Comparison of ENCODE assay signal across 10 mouse cellular contexts in genomic region chr7:133487887-133488630, GRCm38 (mm10).
DNase-seq lines count a peak whose midpoint lies in the region; ATAC-seq and TF ChIP-seq lines count a peak whose summit lies in the region.
"Had no signal": no experiment of that assay in that cellular context is flagged by ENCODE, and none has a peak within 500 bp of the region (broad histone marks: within the 10 kb centered on the region; RNA-seq: fewer than 3 reads in every experiment).

No protein-coding gene starts in this region.

- no peak for TF ChIP-seq EP300 in lung, postnatal 0 days (IDR thresholded peaks at IDR 0.05)
- no peak for TF ChIP-seq EP300 in heart, adult 2 months (IDR thresholded peaks at IDR 0.05; ENCODE audit: insufficient read depth, low read depth, low read length)

- 37% methylated on average over 7 of the region's 7 CpGs for WGBS in lung, postnatal 0 days
- 47% methylated on average over 7 of the region's 7 CpGs for WGBS in heart, adult 2 months

- H3K79me2 ChIP-seq in heart, adult 2 months (replicated peaks; ENCODE audit: control insufficient read depth, insufficient read depth, low read length): no peaks in the 10 kb centered on the region

- H3K4me1 ChIP-seq in lung, postnatal 0 days (ENCODE audit: insufficient read depth, low read depth, low read length): no peaks in the 10 kb centered on the region
- H3K4me1 ChIP-seq in heart, adult 2 months (ENCODE audit: control insufficient read depth, insufficient read depth, low read length): no peaks in the 10 kb centered on the region

- H3K27me3 ChIP-seq in lung, postnatal 0 days (replicated peaks; ENCODE audit: insufficient read depth, low read length): no peaks in the 10 kb centered on the region
- H3K27me3 ChIP-seq in heart, adult 2 months (ENCODE audit: control insufficient read depth, insufficient read depth, low read length): no peaks in the 10 kb centered on the region

- intact Hi-C loops in heart, adult 2 months (cut with DNase I): no loop called here

- DNase-seq in adrenal gland, adult 2 months: peak; percentile 28
- DNase-seq in adrenal gland, adult 18-20 months (ENCODE audit: low spot score in 2 of 2): no peak
- peak; percentile 22 to 51 for DNase-seq in kidney, postnatal 4 days
- DNase-seq in kidney, postnatal 14 days: no peak
- DNase-seq in embryo, embryonic 9.5 days (ENCODE audit: extremely low spot score): peak; percentile 32
- DNase-seq in lung, postnatal 0 days (ENCODE audit: low spot score): peak; percentile 15
- no peak for DNase-seq in urinary bladder, adult 18-20 months (ENCODE audit: low spot score in 2 of 2)
- no peak for DNase-seq in heart, adult 2 months

- no peak overlapping the region for H3K4me3 ChIP-seq in lung, postnatal 0 days (ENCODE audit: low read depth, low read length)
- no peak overlapping the region for H3K4me3 ChIP-seq in heart, adult 2 months
- H3K4me3 ChIP-seq: heart, embryonic 10.5 days had no signal

- TF ChIP-seq POLR2A in heart, adult 2 months (IDR thresholded peaks at IDR 0.05; ENCODE audit: insufficient read depth, low read depth, low read length): no peak

- TF ChIP-seq CTCF in lung, postnatal 0 days (IDR thresholded peaks at IDR 0.05): no peak
- no peak for TF ChIP-seq CTCF in heart, adult 2 months (IDR thresholded peaks at IDR 0.05)

- H3K4me2 ChIP-seq in lung, postnatal 0 days (replicated peaks; ENCODE audit: low read depth, low read length): no peak overlapping the region
- H3K4me2 ChIP-seq: liver, embryonic 11.5 days had no signal

- H3K9ac ChIP-seq in lung, postnatal 0 days (replicated peaks; ENCODE audit: low read depth): no peak overlapping the region
- H3K9ac ChIP-seq in heart, adult 2 months (ENCODE audit: low read depth, low read length): no peak overlapping the region

- H3K36me3 ChIP-seq in lung, postnatal 0 days (ENCODE audit: insufficient read depth, low read length): no peaks in the 10 kb centered on the region
- H3K36me3 ChIP-seq in heart, adult 2 months (ENCODE audit: control insufficient read depth, insufficient read depth, low read length): no peaks in the 10 kb centered on the region
- H3K36me3 ChIP-seq: heart, embryonic 10.5 days had no signal

- no peak overlapping the region for H3K27ac ChIP-seq in lung, postnatal 0 days (ENCODE audit: low read length)
- H3K27ac ChIP-seq in heart, adult 2 months: no peak overlapping the region
- H3K27ac ChIP-seq: heart, embryonic 10.5 days had no signal

- no peaks in the 10 kb centered on the region for H3K9me3 ChIP-seq in lung, postnatal 0 days (ENCODE audit: low read length)
- H3K9me3 ChIP-seq: heart, embryonic 10.5 days had no signal

- ATAC-seq in lung, postnatal 0 days: no peak

Comparison
In these comparisons a context has a peak if more than half of its experiments do, and no peak if none do; other contexts are left out.
1. DNase-seq: peak in adrenal gland, adult 2 months (single experiment), kidney, postnatal 4 days (2 of 2), embryo, embryonic 9.5 days (single experiment) and lung, postnatal 0 days (single experiment); none in adrenal gland, adult 18-20 months (0 of 2), kidney, postnatal 14 days (single experiment), urinary bladder, adult 18-20 months (0 of 2) and heart, adult 2 months (0 of 2).